Mouse (Mus musculus): ENCODE results near the gene Fam213a. TPM values are rescaled to one million over a fixed set of nuclear protein-coding genes. Genes with fewer than 3 reads are reported as not detected.

Gene Fam213a
- polyA plus RNA-seq, 1 experiment: 3.2 TPM

DNA sequence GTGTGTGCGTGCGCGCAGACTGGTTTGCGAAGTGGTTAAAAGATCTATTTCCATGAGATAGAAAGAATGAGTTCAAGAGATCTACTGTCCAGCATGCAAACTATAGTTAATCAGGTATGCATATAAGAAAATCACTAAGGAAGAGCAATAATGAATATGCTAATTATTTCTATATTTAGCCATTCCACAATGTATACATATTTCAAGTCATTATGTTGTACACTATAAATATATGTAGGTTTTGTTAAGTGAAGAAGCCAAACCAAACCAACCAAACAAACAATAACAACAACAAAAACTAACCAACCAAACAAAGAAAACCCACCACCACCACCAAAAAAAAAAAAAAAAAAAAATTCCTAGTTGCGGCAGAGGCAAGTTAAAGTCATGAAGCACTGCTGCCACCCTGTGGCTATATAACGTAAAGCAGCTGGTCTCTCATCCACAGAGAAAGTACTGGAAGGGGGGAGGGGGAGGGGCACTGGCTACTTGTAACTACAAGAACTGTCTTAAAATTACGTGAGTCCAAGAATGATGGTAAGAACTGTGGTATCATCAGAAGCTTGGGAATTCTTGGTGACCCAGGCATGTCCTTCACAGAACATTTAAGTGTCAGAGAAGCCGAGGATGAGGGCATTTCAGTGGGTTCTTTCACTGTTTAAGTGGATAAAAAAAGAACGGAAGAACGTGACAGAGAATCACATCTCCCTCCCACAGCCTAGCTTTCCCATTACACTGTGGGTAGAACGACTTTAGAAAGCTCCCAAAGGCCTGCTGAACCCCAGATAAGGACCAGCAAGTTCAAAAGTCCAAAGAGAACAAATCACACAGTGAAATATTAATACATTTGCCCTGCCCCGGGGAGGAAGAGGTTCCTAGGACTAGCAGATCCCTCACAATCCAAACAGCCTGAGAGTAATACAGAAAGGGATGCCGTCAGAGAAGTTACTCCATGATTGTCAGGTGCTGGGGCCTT lies 19.8 kb upstream of the Fam213a start:
- no peaks in the 10 kb centered on the region for H3K36me3 ChIP-seq (ENCODE audit: control insufficient read depth, insufficient read depth)
- no peak overlapping the region for H3ac ChIP-seq (ENCODE audit: control insufficient read depth, insufficient read length, low read depth)
- H3K79me2 ChIP-seq (ENCODE audit: control insufficient read depth, insufficient read depth): no peaks in the 10 kb centered on the region
- TF ChIP-seq CTCF (IDR thresholded peaks at IDR 0.05; ENCODE audit: control insufficient read depth, insufficient read depth, insufficient read length) (peak; percentile 22), MYOG (IDR thresholded peaks at IDR 0.05; ENCODE audit: control insufficient read depth, extremely low read depth, insufficient read length) (no peak)
- H3K4me3 ChIP-seq (ENCODE audit: insufficient read depth, poor library complexity, severe bottlenecking): no peak overlapping the region
- no peaks in the 10 kb centered on the region for H3K79me3 ChIP-seq (ENCODE audit: low read depth)
- no peaks in the 10 kb centered on the region for H3K27me3 ChIP-seq (ENCODE audit: control insufficient read depth, insufficient read depth, insufficient read length)

DNA sequence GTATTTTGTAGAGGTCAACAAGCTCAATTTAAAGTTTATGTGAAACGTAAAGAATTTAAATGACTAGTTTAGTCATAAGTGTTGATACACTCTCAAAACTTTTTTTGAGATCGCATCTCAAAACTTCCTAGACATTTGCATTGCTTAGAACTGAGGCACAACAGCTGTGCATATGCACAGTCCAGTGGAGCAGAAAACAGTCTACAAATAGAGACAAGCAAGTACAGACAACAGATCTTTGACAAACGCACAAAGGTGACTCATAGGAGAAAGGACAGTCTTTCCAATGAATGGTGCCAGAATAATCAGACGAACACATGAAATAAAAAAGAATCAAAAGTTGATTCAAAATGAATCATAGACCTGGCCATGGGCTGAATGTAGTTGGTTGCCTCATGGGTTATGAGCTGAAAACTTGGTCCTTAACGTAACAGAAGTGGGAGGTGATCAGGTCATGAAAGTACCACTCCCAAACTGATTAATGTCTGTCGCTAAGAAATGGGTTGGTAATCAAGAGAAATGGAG lies 17.5 kb upstream of the Fam213a start:
- no peaks in the 10 kb centered on the region for H3K79me3 ChIP-seq (ENCODE audit: low read depth)
- H3K27me3 ChIP-seq (ENCODE audit: control insufficient read depth, insufficient read depth, insufficient read length): no peaks in the 10 kb centered on the region
- H3K79me2 ChIP-seq (ENCODE audit: control insufficient read depth, insufficient read depth): no peaks in the 10 kb centered on the region
- H3ac ChIP-seq (ENCODE audit: control insufficient read depth, insufficient read length, low read depth): no peak overlapping the region
- H3K36me3 ChIP-seq (ENCODE audit: control insufficient read depth, insufficient read depth): no peaks in the 10 kb centered on the region
- TF ChIP-seq FOSL1 (IDR thresholded peaks at IDR 0.05; ENCODE audit: insufficient read depth, low read length, poor library complexity, severe bottlenecking) (no peak), MYOG (IDR thresholded peaks at IDR 0.05; ENCODE audit: control insufficient read depth, extremely low read depth, insufficient read length) (no peak), CEBPB (IDR thresholded peaks at IDR 0.05; ENCODE audit: low read depth) (no peak), CTCF (IDR thresholded peaks at IDR 0.05; ENCODE audit: control insufficient read depth, insufficient read depth, insufficient read length) (no peak), USF1 (IDR thresholded peaks at IDR 0.05; ENCODE audit: low read depth) (no peak), MYOD1 (IDR thresholded peaks at IDR 0.05; ENCODE audit: control insufficient read depth, insufficient read length, low read depth) (no peak), MAX (IDR thresholded peaks at IDR 0.05) (no peak)
- H3K4me3 ChIP-seq (ENCODE audit: insufficient read depth, poor library complexity, severe bottlenecking): no peak overlapping the region

DNA sequence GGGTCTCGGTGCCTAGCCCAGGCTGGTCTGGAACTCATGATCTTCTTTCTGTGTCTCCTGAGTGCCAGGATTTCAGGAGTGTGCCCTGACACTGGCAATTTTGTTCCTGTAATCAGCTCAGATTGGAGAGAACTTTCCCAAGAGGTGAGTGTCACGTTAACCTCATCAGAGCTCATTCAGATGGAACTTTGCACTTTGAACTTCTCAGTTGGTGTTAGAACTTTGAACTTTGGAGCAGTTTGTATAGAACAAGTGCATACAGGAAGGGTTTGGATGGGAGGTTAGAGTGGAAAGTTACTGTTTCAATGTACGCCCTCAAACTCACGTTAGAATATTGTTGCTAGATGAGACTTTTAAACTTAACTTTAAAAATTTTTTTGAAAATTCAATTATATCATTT lies 15.7 kb upstream of the Fam213a start:
- H3K36me3 ChIP-seq (ENCODE audit: control insufficient read depth, insufficient read depth): no peaks in the 10 kb centered on the region
- H3K79me2 ChIP-seq (ENCODE audit: control insufficient read depth, insufficient read depth): no peaks in the 10 kb centered on the region
- H3ac ChIP-seq (ENCODE audit: control insufficient read depth, insufficient read length, low read depth): no peak overlapping the region
- H3K27me3 ChIP-seq (ENCODE audit: control insufficient read depth, insufficient read depth, insufficient read length): no peaks in the 10 kb centered on the region
- no peaks in the 10 kb centered on the region for H3K79me3 ChIP-seq (ENCODE audit: low read depth)
- no peak for TF ChIP-seq MAX (IDR thresholded peaks at IDR 0.05)
- TF ChIP-seq USF1 (IDR thresholded peaks at IDR 0.05; ENCODE audit: low read depth): no peak
- TF ChIP-seq CEBPB (IDR thresholded peaks at IDR 0.05; ENCODE audit: low read depth): no peak
- TF ChIP-seq MYOG (IDR thresholded peaks at IDR 0.05; ENCODE audit: control insufficient read depth, extremely low read depth, insufficient read length): no peak
- TF ChIP-seq FOSL1 (IDR thresholded peaks at IDR 0.05; ENCODE audit: insufficient read depth, low read length, poor library complexity, severe bottlenecking): no peak
- no peak for TF ChIP-seq CTCF (IDR thresholded peaks at IDR 0.05; ENCODE audit: control insufficient read depth, insufficient read depth, insufficient read length)
- no peak for TF ChIP-seq MYOD1 (IDR thresholded peaks at IDR 0.05; ENCODE audit: control insufficient read depth, insufficient read length, low read depth)
- H3K4me3 ChIP-seq (ENCODE audit: insufficient read depth, poor library complexity, severe bottlenecking): no peak overlapping the region

DNA sequence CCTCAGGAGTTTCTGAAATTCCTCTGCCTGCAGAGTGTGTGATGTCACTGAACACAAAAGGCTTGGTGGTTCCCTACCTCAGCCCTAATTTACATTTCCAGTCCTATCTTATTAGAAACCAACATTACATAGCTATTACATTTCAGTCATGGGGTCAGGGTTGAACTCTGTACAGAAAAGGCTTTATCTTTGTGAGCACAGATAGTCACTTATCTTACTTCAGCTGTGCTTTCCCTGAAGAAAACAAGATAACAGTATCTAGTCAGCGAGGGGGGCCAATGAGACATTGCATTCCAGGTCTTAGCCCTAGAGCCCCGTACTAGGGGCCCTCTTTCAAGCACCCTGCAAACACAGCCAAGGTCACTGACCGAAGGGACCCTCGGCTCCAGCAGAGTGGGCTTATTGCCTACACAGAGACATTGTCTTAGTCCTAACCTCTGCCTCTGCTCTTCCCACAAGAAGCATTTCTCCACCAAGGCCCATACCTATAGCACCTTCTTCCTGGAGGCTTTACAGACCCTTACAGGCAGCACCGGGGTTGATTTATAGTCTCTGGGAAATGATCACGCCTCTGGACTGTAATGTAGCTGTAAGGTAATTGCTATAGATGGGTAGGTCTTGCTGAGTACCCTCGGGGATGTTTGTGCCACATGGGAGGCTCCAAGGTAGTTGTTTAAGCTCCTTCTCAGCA lies 12.2 kb upstream of the Fam213a start:
- Histone ChIP-seq H3ac (ENCODE audit: control insufficient read depth, insufficient read length, low read depth) (no peak overlapping the region), H3K79me2 (ENCODE audit: control insufficient read depth, insufficient read depth) (no peaks in the 10 kb centered on the region), H3K36me3 (ENCODE audit: control insufficient read depth, insufficient read depth) (no peaks in the 10 kb centered on the region), H3K4me3 (ENCODE audit: insufficient read depth, poor library complexity, severe bottlenecking) (no peak overlapping the region), H3K27me3 (ENCODE audit: control insufficient read depth, insufficient read depth, insufficient read length) (no peaks in the 10 kb centered on the region), H3K79me3 (ENCODE audit: low read depth) (no peaks in the 10 kb centered on the region)
- no peak for TF ChIP-seq MYOG (IDR thresholded peaks at IDR 0.05; ENCODE audit: control insufficient read depth, extremely low read depth, insufficient read length)
- no peak for TF ChIP-seq CTCF (IDR thresholded peaks at IDR 0.05; ENCODE audit: control insufficient read depth, insufficient read depth, insufficient read length)
- no peak for TF ChIP-seq FOSL1 (IDR thresholded peaks at IDR 0.05; ENCODE audit: insufficient read depth, low read length, poor library complexity, severe bottlenecking)
- TF ChIP-seq MYOD1 (IDR thresholded peaks at IDR 0.05; ENCODE audit: control insufficient read depth, insufficient read length, low read depth): no peak
- no peak for TF ChIP-seq CEBPB (IDR thresholded peaks at IDR 0.05; ENCODE audit: low read depth)
- TF ChIP-seq MAX (IDR thresholded peaks at IDR 0.05): no peak
- no peak for TF ChIP-seq USF1 (IDR thresholded peaks at IDR 0.05; ENCODE audit: low read depth)

DNA sequence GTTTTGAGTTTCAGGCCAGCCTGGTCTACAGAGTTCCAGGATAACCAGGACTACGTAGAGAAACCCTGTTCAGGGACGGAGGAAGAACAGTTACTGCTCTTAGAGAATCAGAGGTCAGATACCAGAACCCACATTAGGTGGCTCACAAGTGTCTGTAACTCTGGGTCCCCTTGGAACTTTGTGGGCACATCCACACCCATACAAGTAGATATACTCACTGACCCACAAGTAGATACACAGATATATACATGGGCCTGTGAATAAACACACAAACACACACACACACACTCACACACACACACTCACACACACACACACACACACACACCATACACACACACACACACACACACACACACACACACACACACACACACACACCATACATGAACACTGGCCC lies 11.5 kb upstream of the Fam213a start:
- no peak for TF ChIP-seq MYOG (IDR thresholded peaks at IDR 0.05; ENCODE audit: control insufficient read depth, extremely low read depth, insufficient read length)
- no peak for TF ChIP-seq MAX (IDR thresholded peaks at IDR 0.05)
- no peak for TF ChIP-seq CEBPB (IDR thresholded peaks at IDR 0.05; ENCODE audit: low read depth)
- no peak for TF ChIP-seq USF1 (IDR thresholded peaks at IDR 0.05; ENCODE audit: low read depth)
- TF ChIP-seq MYOD1 (IDR thresholded peaks at IDR 0.05; ENCODE audit: control insufficient read depth, insufficient read length, low read depth): no peak
- no peak for TF ChIP-seq FOSL1 (IDR thresholded peaks at IDR 0.05; ENCODE audit: insufficient read depth, low read length, poor library complexity, severe bottlenecking)
- TF ChIP-seq CTCF (IDR thresholded peaks at IDR 0.05; ENCODE audit: control insufficient read depth, insufficient read depth, insufficient read length): no peak
- no peak overlapping the region for H3K4me3 ChIP-seq (ENCODE audit: insufficient read depth, poor library complexity, severe bottlenecking)

More for the DNA sequence above, 11.5 kb upstream of the Fam213a start:
- no peaks in the 10 kb centered on the region for H3K79me2 ChIP-seq (ENCODE audit: control insufficient read depth, insufficient read depth)
- H3ac ChIP-seq (ENCODE audit: control insufficient read depth, insufficient read length, low read depth): no peak overlapping the region
- H3K79me3 ChIP-seq (ENCODE audit: low read depth): no peaks in the 10 kb centered on the region
- no peaks in the 10 kb centered on the region for H3K36me3 ChIP-seq (ENCODE audit: control insufficient read depth, insufficient read depth)
- H3K27me3 ChIP-seq (ENCODE audit: control insufficient read depth, insufficient read depth, insufficient read length): no peaks in the 10 kb centered on the region
